Mouse (Mus musculus): ENCODE data around the gene Urgcp. TPM values are rescaled to one million over a fixed set of nuclear protein-coding genes. Genes with fewer than 3 reads are reported as not detected.

Urgcp gene
- polyA plus RNA-seq, 1 experiment = 31.5 TPM

- no peaks in the 10 kb centered on the region for H3K27me3 ChIP-seq (replicated peaks; ENCODE audit: control insufficient read depth, insufficient read depth, low read length)
- DNase-seq = no peak
- no peak overlapping the region for H3K4me3 ChIP-seq (ENCODE audit: insufficient read depth, low read depth, low read length)
- TF ChIP-seq CTCF (conservative IDR thresholded peaks at IDR 0.05; ENCODE audit: insufficient read depth, insufficient read length, low read depth, low read length) = no peak
- no peak for TF ChIP-seq POLR2A (IDR thresholded peaks at IDR 0.05; ENCODE audit: low read depth, low read length)
- peaks cover 3% of the 10 kb centered on the region; the same call in 1 of the 2 replicates for H3K36me3 ChIP-seq (ENCODE audit: control insufficient read depth, insufficient read depth, low read length)
- 89% methylated on average over 9 of the region's 9 CpGs for WGBS
- H3K4me1 ChIP-seq (ENCODE audit: control insufficient read depth, insufficient read depth, low read length) = no peaks in the 10 kb centered on the region
- no peak overlapping the region for H3K27ac ChIP-seq (ENCODE audit: insufficient read depth, low read depth, low read length)
These were observed 47.0 kb downstream of the Urgcp start for GRCm38 (mm10) chr11:5715179-5715578.

GRCm38 (mm10) chr11:5707530-5708353 lies 54.4 kb downstream of the Urgcp start:
- 18% methylated on average over 50 of the region's 50 CpGs for WGBS
- TF ChIP-seq POLR2A (IDR thresholded peaks at IDR 0.05; ENCODE audit: low read depth, low read length) (peak; percentile 60), CTCF (conservative IDR thresholded peaks at IDR 0.05; ENCODE audit: insufficient read depth, insufficient read length, low read depth, low read length) (no peak)

GRCm38 (mm10) chr11:5706874-5707529 lies 55.2 kb downstream of the Urgcp start:
- Histone ChIP-seq H3K4me3 (ENCODE audit: insufficient read depth, low read depth, low read length) (peak overlapping the region; percentile 95), H3K27me3 (replicated peaks; ENCODE audit: control insufficient read depth, insufficient read depth, low read length) (no peaks in the 10 kb centered on the region), H3K4me1 (ENCODE audit: control insufficient read depth, insufficient read depth, low read length) (no peaks in the 10 kb centered on the region; the same call in 1 of the 2 replicates), H3K27ac (ENCODE audit: insufficient read depth, low read depth, low read length) (peak overlapping the region; percentile 74), H3K36me3 (ENCODE audit: control insufficient read depth, insufficient read depth, low read length) (no peaks in the 10 kb centered on the region)
- WGBS = under 1% methylated on average over 43 of the region's 43 CpGs
- DNase-seq = peak; percentile 47
- TF ChIP-seq POLR2A (IDR thresholded peaks at IDR 0.05; ENCODE audit: low read depth, low read length) (no peak), CTCF (conservative IDR thresholded peaks at IDR 0.05; ENCODE audit: insufficient read depth, insufficient read length, low read depth, low read length) (no peak)

More at GRCm38 (mm10) chr11:5707530-5708353, 54.4 kb downstream of the Urgcp start:
- DNase-seq = peak; percentile 93
- Histone ChIP-seq H3K36me3 (ENCODE audit: control insufficient read depth, insufficient read depth, low read length) (no peaks in the 10 kb centered on the region), H3K27ac (ENCODE audit: insufficient read depth, low read depth, low read length) (peak overlapping the region; percentile 74), H3K4me3 (ENCODE audit: insufficient read depth, low read depth, low read length) (peak overlapping the region; percentile 95), H3K27me3 (replicated peaks; ENCODE audit: control insufficient read depth, insufficient read depth, low read length) (no peaks in the 10 kb centered on the region), H3K4me1 (ENCODE audit: control insufficient read depth, insufficient read depth, low read length) (no peaks in the 10 kb centered on the region; the same call in 1 of the 2 replicates)

DNA sequence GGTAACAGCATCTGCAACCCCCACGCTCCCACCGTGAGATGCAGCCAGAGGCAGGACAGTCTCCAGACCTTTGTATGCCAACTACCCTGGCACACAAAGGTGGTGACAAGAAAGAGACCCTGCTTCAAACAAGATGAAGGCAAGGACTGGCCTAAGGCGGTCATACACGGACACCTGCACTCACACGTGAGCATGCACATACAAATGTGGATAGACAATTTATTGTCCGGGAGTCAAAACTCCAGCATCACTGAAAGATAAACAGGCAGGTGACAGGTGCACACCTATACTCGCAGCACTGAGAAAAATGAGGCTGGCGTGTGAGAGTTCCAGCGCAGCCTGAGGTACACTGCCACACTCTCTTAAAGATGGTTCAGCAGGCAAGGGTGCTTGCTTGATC lies 56.2 kb downstream of the Urgcp start:
- TF ChIP-seq CTCF (conservative IDR thresholded peaks at IDR 0.05; ENCODE audit: insufficient read depth, insufficient read length, low read depth, low read length) (no peak), POLR2A (IDR thresholded peaks at IDR 0.05; ENCODE audit: low read depth, low read length) (no peak)
- Histone ChIP-seq H3K4me1 (ENCODE audit: control insufficient read depth, insufficient read depth, low read length) (no peaks in the 10 kb centered on the region; the same call in 1 of the 2 replicates), H3K27me3 (replicated peaks; ENCODE audit: control insufficient read depth, insufficient read depth, low read length) (no peaks in the 10 kb centered on the region), H3K27ac (ENCODE audit: insufficient read depth, low read depth, low read length) (no peak overlapping the region), H3K36me3 (ENCODE audit: control insufficient read depth, insufficient read depth, low read length) (no peaks in the 10 kb centered on the region), H3K4me3 (ENCODE audit: insufficient read depth, low read depth, low read length) (no peak overlapping the region)
- DNase-seq = no peak
- 88% methylated on average over 9 of the region's 9 CpGs for WGBS

DNA sequence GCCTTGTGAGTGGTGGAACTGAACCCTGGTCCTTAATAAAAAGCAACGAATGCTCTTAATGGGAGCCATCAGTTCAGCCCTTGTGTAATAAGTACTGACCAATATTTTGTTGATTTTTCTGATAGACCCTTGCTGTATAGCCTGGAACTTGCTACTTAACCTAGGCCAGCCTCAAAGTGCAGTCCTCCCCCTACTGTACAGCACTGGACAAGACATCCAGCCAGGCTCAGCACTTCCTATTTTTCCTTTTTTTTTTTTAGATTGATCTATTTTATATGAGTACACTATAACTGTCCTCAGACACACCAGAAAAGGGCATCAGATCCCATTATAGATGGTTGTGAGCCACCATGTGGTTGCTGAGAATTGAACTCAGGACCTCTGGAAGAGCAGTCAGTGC lies 58.8 kb downstream of the Urgcp start:
- TF ChIP-seq CTCF (conservative IDR thresholded peaks at IDR 0.05; ENCODE audit: insufficient read depth, insufficient read length, low read depth, low read length) = 0 out of 2 replicates have a peak, but pooled peaks have one; percentile 5
- no peak for TF ChIP-seq POLR2A (IDR thresholded peaks at IDR 0.05; ENCODE audit: low read depth, low read length)
- no peak for DNase-seq
- Histone ChIP-seq H3K36me3 (ENCODE audit: control insufficient read depth, insufficient read depth, low read length) (no peaks in the 10 kb centered on the region), H3K4me3 (ENCODE audit: insufficient read depth, low read depth, low read length) (no peak overlapping the region), H3K4me1 (ENCODE audit: control insufficient read depth, insufficient read depth, low read length) (no peaks in the 10 kb centered on the region; the same call in 1 of the 2 replicates), H3K27me3 (replicated peaks; ENCODE audit: control insufficient read depth, insufficient read depth, low read length) (no peaks in the 10 kb centered on the region), H3K27ac (ENCODE audit: insufficient read depth, low read depth, low read length) (no peak overlapping the region)
- 95% methylated on average over 1 of the region's 1 CpGs for WGBS

- Histone ChIP-seq H3K4me1 (ENCODE audit: control insufficient read depth, insufficient read depth, low read length) (no peaks in the 10 kb centered on the region; the same call in 1 of the 2 replicates), H3K27me3 (replicated peaks; ENCODE audit: control insufficient read depth, insufficient read depth, low read length) (no peaks in the 10 kb centered on the region), H3K4me3 (ENCODE audit: insufficient read depth, low read depth, low read length) (no peak overlapping the region), H3K27ac (ENCODE audit: insufficient read depth, low read depth, low read length) (no peak overlapping the region), H3K36me3 (ENCODE audit: control insufficient read depth, insufficient read depth, low read length) (no peaks in the 10 kb centered on the region)
- WGBS = 95% methylated on average over 6 of the region's 6 CpGs
- no peak for DNase-seq
- TF ChIP-seq POLR2A (IDR thresholded peaks at IDR 0.05; ENCODE audit: low read depth, low read length) (no peak), CTCF (conservative IDR thresholded peaks at IDR 0.05; ENCODE audit: insufficient read depth, insufficient read length, low read depth, low read length) (no peak)
These were observed 59.2 kb downstream of the Urgcp start for GRCm38 (mm10) chr11:5702957-5703332.

Measured in kidney, adult 2 months (tissue).